Mouse (Mus musculus) cerebellum, adult 9-10 months (tissue): ENCODE data around the gene Hs6st3.
"Not testable (repeated sequence)": the region's sequence is repeated elsewhere in the genome, so short reads cannot be mapped to it uniquely, and the experiment has no call there.

Experiments used
- DNase-seq: peaks from one replicate; pipeline ENCODE4 v3.0.0; 2022

The Hs6st3 gene

DNA sequence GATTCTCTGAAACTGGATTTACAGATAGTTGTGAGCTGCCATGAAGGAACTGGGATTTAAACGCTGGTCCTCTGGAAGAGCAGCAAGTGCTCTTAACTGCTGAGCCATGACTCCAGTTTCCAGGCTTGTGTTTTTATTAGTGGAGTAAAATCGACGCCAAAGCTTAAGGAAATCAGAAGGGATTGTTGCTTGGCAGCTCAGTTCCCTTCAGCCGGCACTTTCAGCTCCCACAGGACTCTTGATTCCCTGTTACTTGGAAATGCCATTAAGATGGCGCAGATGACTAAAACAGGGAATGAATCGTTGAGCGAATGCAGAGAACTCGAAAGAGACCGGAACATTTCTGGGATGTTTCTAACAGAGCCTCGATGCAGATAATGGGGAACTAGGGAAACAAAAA, 112.2 kb downstream of the Hs6st3 start:
- DNase-seq = no peak

DNA sequence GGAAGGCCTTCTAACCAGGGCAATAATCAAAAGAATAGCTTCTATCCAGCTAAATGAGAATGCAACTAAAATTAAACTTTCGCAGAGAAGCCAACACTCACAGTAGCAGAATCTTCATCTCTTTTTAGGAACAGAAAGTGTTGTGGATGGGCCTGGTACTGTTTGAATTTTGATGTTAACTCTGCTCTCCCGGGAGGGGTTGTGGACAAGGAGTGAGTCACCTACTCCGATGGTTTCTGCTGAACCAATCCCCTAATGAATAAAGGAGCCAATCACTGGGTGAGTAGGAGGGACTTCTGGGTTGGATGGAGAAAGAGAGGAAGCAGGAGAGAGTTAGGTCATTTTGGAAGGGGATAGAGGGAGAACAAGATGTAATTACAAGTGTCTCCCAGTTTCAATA, 117.3 kb downstream of the Hs6st3 start:
- DNase-seq = no peak

DNA sequence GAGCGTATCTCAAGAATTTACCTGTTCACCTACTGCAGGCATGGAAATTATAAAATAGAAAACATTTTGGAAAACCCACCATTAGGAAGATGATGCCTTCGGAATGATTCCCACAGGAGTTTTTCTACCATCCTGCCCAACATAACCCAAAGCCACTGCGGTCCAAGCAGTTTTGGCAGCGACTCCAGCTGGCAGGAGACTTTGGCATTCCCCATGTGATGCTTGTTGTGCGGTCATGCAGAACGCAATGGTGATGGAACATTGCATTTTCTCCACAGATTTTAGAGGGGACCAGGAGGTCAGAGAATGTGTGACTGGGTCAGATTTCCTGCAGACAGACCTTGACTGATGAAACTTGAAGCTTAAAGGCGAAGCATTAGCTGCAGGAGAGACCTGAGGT, 118.9 kb downstream of the Hs6st3 start:
- peak; percentile 69 for DNase-seq

DNA sequence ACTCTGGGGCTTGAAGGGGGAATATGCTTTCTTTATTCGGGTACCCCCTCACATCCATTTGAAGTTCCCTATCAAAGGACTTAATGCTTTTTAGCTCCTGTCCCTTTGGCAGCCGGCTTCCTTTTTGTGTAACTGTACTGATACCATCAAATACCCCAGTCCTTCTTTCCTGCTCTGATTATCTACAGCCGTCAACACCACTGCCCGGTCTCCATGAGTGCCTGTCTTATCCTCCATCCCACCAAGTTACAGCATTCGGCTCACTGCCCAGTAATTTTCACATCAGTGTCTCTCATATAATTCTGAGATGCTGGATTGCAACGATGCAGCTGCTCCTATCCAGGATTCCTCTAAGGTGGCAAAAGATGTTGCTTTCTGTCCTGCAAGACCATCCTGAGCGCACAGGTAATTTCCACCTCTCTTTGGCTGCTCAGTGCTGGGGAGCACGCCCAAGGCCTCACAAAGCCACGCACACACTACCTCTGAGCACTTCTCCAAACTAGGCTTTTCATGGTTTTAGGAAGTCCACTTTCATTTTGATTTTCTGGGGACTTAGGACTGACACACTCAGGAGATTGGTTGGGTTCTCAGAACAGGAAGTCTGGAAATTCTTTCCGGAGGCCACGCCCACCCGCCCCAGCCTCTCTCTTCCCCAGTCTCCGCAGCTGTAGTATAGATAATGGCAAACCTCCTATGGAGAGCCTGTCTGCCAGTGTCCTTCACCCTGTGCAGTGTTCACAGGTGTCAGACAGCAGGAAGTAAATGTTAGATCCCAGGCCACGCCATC, 122.2 kb downstream of the Hs6st3 start:
- DNase-seq = no peak

DNA sequence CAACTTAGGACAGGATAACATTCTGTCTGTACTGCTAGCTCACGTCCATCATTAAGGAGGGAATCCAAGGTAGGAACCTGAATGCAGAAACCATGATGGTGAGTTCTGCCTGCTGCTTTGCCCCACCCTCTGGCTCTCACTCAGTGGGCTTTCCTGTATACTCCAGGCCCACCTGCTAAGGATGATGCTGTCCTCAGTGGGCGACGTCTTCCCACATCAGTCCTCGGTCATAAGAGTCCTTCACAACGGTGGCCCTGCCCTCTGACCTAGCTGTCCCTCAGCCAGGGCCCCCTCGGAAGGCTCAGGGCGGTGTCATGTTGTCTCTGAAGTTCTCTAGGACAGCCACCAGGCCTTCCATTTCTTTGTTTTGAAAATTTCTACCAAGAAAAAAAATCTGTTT, 128.2 kb downstream of the Hs6st3 start:
- DNase-seq = no peak

DNA sequence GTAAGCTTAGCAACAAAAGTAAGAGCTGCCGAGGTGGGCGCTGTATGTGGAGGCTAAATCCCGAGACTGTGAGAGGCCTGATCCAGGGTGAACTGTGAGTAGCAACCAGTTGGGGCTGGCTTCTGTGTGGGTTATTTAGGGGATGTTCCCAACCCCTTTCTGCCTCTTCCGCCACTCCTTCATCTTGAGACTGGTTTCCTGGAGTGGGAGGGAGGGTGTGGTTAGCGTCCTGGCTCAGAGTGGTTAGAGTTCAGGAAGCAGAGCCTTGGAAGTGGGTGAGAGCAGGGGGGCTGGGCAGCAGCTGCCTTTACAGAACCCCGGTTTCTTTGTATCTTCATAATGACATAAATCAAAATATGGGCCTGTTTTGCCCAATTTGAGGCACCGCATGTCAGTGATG, 134.9 kb downstream of the Hs6st3 start:
- DNase-seq = no peak

DNA sequence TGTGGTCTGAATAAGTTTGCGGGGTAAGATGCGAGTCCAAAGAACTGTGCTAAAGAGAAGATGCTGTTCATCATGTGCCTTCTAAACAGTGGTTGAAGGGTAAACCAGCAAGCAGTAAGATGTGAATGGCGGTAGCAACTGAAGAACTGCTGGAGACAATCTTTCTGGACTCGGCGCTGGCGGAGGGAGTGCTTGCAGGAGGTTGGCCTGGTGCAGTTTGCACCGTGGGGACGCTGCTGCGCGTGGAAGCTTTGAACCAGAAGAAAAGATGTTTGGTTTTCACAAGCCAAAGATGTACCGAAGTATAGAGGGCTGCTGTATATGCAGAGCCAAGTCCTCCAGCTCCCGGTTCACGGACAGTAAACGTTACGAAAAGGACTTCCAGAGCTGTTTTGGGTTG, 140.0 kb downstream of the Hs6st3 start:
- DNase-seq = not testable (repeated sequence)

DNA sequence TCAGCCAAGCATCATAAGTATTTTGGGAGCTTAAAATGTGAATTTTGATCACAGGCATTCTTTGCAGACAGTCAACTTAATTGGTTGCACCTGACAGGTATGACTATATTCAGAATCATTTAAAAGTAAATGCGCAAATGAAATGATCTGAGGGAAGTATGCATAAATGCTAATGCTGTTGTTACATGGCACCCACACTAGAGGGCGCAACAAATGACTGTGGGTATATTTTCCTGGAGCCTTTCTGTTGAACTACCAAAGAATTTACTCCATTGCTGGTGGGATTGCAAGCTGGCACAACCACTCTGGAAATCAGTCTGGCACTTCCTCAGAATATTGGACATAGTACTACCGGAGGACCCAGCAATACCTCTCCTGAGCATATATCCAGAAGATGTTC, 145.8 kb downstream of the Hs6st3 start:
- no peak for DNase-seq

DNA sequence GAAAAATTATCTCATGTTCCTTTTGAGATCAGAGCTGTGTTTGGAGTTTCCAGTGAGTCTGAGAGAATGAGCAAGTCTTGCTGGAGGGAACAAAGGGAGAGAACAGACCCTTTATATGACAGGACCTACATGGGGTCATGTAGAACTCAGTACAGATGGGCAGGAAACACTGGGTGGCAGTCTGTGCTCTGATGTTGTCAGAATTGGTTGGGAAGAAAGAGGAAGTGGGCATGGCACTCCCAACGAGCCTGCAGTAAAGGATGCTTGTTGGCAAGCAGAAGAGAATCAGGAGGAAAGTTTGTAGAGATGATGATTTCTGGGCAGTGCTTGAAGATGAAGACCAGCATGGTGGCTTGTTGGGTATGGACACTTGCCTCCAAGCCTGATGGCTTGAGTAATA, 151.5 kb downstream of the Hs6st3 start:
- DNase-seq = no peak

DNA sequence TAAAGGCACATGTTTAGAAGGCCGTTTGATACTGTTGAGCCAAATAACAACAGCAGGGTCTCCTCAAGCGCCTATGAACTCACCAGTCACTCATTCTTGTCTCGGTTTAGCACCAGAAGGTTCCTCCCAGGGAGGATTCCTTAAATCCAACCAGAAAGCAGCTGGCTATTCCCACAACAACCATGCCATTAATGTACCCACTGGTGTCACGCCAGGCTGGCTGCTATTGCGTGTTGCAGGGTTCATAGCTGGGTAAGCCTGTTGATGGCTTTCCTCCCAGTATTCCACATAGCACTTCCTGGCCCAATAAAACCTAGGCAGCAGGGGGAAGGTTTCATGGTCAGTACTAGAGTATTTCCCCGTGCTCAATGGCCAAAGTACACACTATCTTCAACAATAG, 155.9 kb downstream of the Hs6st3 start:
- DNase-seq = no peak

DNA sequence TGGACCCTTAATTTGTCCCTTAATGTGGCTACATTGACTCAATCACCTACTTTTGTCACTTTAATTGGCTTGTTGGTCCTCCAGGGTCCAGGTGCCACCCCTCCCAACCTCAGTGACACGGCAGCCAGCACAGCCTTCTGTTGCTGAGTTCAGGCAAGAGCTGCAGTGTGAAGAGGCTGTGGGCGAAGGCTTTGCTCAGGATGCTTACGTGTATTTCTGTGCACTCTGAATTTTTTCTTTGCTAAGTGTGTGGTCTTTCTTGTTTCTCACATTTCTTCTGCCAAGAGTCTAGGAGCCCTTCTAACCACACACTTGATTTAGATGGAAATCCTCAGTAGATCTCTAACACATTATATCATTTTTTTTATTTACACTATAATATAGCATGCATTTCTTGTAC, 168.3 kb downstream of the Hs6st3 start:
- DNase-seq = no peak

DNA sequence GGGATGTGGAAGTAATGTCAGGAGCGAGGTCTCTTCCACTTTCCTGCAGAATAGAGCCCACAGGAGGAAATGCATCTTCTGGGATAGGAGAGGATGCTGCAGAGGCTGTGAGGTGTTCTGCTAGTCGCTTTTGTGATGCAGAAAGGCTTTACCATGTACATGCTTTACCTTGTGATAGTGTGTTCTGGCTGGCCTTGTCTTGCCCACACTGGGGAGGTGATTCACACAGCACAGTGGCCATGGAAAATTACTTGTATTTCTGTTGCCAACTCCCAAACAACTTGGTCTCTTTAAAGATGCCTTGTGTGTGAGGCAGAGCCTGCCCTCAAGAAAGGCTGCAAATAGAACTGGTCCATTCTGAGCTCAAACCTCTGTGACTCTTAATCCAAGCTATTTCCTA, 180.2 kb downstream of the Hs6st3 start:
- no peak for DNase-seq

DNA sequence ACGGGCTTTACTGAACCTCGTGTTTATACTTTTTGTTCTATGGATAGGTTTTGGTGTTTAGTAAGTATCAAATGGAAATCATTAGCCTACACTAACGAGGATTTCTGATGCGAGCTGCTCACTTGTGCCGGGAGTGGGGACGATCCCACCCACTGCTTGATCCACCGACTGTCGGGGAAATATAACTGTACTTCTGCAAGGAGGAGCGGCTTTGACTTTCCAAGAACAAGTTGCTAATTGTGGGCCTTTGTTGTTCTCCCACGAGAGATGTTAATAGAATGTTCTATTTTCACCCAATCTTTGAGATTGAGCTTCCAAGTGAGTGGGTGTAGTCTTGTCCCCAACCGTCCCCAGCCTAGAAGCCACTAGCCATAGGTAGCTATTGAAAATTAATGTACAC, 209.1 kb downstream of the Hs6st3 start:
- no peak for DNase-seq

DNA sequence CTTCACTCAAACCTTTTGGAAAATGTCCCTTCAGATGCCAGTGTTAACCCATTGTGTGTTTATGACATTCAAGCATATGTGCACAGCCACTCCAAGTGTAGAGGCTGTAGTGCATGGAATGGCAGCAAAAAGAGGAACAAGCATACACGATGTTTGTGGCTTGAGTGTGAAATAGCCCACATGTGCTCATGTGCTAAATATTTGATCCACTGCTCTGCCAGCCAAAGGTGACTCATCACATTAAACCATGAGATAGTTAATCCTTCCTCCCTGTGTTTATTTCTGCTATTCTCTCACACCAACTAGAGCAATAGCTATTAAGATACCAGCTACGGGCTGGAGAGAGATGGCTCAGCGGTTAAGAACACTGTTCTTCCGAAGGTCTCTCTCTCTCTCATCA, 223.3 kb downstream of the Hs6st3 start:
- no peak for DNase-seq

DNA sequence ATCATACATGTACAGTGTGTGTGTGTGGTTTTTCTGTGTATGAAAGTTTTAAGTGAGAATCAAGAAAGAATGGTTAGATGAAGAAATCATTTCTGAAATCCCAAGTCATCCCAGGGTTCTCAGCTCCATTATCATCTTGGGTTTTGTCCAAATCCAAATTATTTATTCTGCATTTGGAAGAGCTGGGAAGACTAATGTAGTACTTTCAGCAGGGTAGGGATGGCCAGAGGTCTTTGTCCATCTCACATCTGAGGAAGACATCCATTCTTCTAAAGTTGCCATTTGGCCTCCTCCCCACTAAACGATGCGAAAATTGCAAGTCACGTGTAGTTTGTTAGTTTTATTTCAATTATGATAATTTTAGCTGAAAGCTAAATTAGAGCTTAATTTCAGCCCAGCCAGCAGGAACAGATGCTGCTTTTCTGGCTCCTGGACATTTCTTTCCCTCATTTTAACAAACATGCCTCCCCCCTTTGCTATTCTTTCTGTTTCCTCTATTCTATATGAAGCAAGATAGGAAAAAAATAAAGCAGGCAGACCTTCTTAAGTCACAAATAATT, 229.8 kb downstream of the Hs6st3 start:
- no peak for DNase-seq

DNA sequence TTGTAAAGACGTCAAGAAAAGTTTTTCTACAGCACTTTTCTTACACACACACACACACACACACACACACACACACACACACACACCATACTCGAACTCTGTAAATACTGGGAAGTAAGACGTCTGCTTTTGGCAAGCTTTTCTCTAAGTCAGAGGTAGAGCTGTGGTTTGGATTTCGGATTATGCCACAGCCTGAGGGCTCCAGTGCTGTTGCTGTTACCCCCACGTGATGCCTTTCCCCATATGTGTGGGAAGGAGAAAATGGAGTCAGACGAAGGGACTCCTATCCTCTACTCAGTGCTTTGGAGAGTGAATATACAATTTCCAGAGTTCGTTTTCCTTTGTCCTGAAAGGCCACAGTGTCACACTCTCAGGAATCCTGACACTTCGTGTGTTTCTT, 231.1 kb downstream of the Hs6st3 start:
- DNase-seq = no peak

DNA sequence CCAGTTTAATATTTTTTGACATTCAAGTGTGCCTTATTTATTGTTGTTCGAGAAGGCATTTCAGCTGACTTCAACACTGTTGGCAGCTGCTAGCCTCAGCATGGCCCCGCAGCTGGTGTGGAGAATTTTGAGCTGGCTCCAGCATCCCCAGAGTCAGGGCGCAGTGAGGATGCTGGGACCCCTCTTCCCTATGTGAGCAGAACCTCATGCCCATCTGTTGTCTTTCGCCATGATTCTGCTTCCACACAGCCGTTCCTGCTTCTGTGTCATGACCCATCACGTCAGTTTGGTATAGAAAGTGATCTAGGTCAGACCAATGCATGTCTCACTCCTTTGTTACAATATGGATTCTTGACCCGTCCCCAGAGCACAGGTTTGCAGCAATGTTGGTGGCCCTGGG, 231.9 kb downstream of the Hs6st3 start:
- DNase-seq = no peak

DNA sequence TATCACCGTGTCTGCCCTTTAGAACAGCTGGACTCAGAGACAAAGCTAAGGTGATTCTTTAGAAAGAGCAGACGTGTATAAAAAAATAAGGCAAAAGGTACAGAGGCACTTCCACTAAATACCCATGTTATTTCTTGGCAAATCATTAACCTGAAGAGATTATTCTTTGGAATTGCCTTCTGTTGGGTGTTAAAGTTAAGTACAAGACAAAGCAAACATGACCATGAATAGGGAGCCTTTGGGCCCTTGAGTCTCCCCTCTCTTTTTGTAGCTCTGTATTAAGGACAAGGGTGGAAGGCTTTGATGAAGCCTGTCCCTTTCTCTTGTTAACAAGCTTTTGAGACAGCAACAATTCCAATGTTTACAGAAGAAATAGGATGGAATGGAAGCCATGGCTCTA, 241.2 kb downstream of the Hs6st3 start:
- DNase-seq = no peak

DNA sequence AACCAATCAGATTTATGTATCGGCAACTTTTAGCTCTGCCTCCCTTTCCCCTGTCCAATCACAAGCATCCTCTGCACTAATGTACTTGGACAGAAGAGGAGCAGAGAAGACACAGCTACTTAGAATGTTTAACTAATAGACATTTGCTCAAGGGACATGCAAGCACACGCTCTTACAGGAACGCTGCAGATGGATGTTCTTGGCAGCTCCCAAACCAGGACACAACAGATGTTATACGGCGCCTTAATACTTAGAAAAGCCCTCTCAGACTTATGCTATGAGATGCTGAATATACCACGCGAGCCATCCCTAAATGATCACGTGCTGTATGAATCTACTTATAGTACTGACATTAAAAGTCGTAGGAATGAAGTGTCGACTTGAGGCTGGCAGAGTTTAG, 263.5 kb downstream of the Hs6st3 start:
- no peak for DNase-seq

DNA sequence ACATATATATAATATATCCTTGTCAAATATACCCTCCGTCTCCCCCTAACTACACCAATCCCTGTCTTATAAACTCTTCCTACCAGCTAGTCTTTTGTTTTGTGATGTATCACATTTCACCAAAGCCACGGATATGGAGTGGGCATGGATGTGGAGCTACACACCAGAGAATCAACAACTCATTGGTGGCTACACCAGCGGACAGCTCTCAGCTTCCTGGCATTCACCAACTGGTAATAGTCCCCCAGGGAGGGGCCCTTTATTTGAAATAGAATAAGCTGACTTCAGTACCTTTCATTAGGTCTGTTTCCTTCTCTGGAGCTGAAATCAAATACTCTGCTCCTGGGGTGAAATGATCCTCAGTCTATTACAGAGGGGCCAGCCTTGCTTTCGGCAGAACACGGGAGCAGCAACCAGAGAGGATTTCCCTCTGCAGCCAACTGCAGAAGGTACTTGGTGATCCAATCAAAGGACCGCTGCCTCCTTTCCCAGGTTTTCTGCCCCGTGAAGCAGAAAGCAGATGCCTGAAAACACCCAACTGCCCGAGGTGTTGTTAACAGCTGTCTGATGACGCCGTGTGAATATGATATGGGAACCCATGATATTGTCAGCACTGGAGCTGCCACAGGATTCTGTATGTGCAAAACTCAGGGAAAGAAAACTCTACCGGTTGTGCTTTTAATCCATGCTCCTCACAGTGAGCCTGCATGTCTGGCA, 271.4 kb downstream of the Hs6st3 start:
- DNase-seq = no peak

DNA sequence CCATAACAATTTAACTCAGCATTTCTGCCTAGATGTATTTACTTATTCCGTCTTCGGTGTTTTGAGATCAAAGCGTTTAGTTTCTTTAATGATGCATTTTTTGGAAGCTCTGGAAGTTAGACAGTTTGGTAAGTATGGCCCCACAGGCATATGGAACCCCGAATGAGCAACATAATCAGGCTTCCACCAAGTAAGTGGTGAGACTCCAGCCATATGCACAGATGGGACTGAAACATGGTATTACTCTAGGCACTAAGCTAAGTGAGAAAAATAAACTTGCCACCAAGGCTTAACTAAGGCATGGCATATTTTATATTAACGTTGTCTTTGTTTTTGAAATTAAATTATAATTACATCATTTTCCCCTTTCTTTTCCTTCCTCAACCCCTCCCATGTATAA, 284.8 kb downstream of the Hs6st3 start:
- no peak for DNase-seq

DNA sequence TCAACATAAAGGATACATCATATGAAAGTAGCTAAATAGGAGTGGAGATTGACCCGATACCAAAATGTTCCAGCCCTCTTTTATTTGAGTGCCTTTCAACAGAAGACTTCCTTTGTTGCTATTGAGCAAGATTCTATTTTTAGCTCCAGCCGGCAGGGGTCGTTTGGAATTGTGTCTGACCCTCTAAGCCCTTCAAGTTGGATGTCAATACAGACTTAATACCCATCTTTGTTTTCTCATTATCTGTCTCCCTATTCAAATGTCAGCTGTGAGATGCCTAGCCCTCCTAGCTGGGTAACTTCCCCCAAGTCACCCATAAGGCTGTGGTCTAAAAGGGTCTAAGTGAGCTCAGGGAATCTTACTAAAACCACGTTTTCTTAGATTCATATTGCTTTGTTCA, 312.3 kb downstream of the Hs6st3 start:
- DNase-seq = no peak

DNA sequence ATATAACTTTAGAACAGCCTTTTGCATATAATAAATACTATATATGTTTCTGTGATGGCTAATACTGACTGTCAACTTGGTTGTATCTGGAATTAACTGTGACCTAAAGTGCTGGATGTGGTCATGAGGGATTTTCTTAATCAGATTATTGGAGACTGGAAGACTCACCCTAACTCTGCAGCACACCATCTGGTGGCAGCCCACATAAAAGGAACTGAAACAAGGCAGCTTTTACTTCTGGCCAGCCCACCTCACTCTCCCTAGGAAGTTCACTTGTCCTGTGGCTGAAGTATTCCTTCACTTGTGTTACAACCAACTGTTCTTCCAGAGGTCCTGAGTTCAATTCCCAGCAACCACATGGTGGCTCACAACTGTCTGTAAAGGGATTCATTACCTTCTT, 313.5 kb downstream of the Hs6st3 start:
- DNase-seq = no peak

DNA sequence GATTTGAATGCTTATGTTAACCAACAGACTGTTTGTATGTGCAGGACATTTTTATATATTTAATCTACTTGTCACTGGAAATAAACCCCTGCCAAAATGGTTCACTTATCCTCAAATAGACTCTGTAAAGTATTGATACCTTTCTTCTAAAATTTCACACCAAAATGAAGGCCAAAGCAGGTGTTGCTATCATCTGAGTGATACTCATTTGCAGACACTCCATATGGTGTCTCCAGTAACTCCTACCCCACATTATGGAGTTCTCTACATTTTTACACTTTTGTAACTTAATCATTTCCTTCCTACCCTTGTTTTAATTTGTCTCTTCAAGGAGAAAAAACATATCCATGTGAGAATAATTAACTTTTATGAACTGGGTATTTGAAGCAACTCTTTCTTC, 314.2 kb downstream of the Hs6st3 start:
- no peak for DNase-seq

DNA sequence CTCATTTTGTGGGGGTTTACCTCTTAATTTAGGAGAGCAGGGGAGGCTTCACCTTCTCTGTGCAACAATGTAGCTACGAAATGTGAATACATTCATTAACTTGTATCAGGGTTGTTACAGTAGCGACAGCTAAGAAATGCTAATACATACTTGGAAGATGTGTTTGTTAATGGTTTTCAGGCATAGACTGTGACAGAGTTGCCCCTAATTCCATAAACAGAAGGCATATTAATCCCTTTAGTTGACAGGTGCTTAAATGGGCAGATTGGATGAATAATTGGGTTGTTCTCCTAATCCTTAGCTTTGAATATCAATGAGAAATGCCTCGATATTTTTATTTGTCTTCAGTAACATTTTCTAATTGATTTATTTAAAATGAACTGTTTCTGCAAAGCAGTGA, 314.7 kb downstream of the Hs6st3 start:
- DNase-seq = no peak
